Mouse (Mus musculus) forebrain, embryonic 13.5 days (tissue): ENCODE results near the gene St3gal5. TPM values are rescaled to one million over a fixed set of nuclear protein-coding genes. Genes with fewer than 3 reads are reported as not detected.
"Not testable (repeated sequence)": the region's sequence is repeated elsewhere in the genome, so short reads cannot be mapped to it uniquely, and the experiment has no call there.

Source experiments
- ATAC-seq: fragments of 200-750 bp; cut with Nextera tagmentation; 2 replicates; pipeline ENCODE4 v1.8.0; 2017
- H3K27ac ChIP-seq: fragments of 300-500 bp; sonication (generic); 2 replicates; pipeline ENCODE4 v1.5.1; 2015; ENCODE audit warnings: inconsistent platforms, mild to moderate bottlenecking, moderate library complexity
- H3K27me3 ChIP-seq: fragments of 300-500 bp; sonication (generic); 2 replicates; pipeline ENCODE4 v1.6.1; 2015; ENCODE audit warnings: mild to moderate bottlenecking, inconsistent platforms
- H3K36me3 ChIP-seq: fragments of 300-500 bp; sonication (generic); 2 replicates; pipeline ENCODE4 v1.6.1; 2015; ENCODE audit warnings: mild to moderate bottlenecking, inconsistent platforms; ENCODE audit not compliant: poor library complexity, severe bottlenecking
- H3K4me1 ChIP-seq: fragments of 300-500 bp; sonication (generic); 2 replicates; pipeline ENCODE4 v1.6.1; 2015; ENCODE audit warnings: inconsistent platforms
- H3K4me2 ChIP-seq: fragments of 300-500 bp; sonication (generic); 2 replicates; pipeline ENCODE4 v1.6.1; 2015; ENCODE audit warnings: inconsistent platforms, mild to moderate bottlenecking, moderate library complexity
- H3K4me3 ChIP-seq: fragments of 300-500 bp; sonication (generic); 2 replicates; pipeline ENCODE4 v1.5.1; 2015; ENCODE audit warnings: mild to moderate bottlenecking, inconsistent platforms
- H3K9ac ChIP-seq: fragments of 300-500 bp; sonication (generic); 2 replicates; pipeline ENCODE4 v1.6.1; 2015; ENCODE audit warnings: mild to moderate bottlenecking, inconsistent platforms
- H3K9me3 ChIP-seq: fragments of 300-500 bp; sonication (generic); replicated peaks from 2 replicates; pipeline ENCODE4 v1.6.1; 2016; ENCODE audit warnings: inconsistent platforms
- WGBS: fragments of 180-500 bp; shearing (Covaris S2); methylation state at CpG from one replicate; pipeline ENCODE4 v1.1.7; 2015; 5-methylcytosine and 5-hydroxymethylcytosine counted together
- polyA plus RNA-seq: library from polyadenylated mRNA; unstranded; fragments of >200 nt; fragmentation: Nextera tagmentation; extraction: Ambion mirVana; gene quantifications from 2 replicates; pipeline ENCODE4 v1.2.1, GENCODE M21; 2015

The St3gal5 gene
- polyA plus RNA-seq, 1 experiment from 2014 or later, result 36.4 TPM

DNA sequence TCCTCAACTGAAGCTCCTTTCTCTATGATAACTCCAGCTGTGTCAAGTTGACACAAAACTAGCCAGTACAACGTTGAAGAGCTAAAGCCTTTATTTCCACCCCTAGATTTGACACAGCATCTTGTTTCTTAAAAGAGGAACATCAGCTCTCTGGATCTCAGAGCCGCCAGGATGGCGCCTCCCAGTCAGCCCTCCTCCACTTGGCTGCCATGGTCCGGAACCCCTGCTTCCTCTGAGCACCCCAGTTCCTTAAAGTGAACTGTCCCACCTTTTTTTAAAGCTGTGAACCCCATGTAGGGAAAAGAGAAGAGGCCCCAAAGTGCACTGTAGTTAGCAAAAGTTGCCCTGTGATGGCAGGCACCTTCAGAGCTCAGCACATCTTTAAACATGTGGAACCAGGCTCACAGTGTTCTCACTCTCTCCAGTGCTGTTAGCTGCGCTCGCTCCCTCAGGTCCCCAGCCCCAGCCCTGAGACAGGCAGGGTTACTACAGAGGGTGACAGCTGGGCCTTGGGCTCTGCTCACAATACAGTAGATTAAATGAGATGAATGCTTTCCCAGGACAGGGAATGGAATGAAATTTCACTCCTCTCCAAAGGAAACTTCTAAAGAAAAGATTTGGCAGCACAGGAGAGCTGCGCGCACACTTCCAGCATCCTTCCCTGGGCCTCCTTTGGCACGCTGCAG is 42.3 kb downstream of the St3gal5 start:
- no peak overlapping the region for H3K9ac ChIP-seq
- WGBS, result 85% methylated on average over 9 of the region's 9 CpGs

DNA sequence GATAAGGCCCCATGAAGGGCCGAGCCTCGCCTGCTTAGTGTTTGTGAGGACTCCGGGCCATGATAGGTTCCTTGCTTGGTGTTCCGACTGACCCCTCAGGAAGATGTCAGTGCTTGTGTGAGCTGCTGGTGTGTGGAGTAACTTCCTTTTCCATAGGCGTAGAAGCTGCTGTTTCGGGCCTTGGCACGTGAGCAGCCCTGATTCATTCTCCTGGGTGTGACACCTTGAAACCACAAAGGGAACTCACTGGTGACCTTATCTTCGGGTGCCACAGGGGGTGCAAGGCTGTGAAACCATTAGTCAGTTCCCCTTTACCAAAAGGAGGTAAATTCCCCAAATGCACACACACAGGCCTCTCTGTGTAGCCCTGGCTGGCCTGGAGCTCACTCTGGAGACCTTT is 43.0 kb downstream of the St3gal5 start:
- WGBS, result 86% methylated on average over 8 of the region's 8 CpGs

More for the DNA sequence above, 42.3 kb downstream of the St3gal5 start:
- no peak overlapping the region for H3K27ac ChIP-seq
- H3K4me2 ChIP-seq, result no peak overlapping the region
- peaks cover 25% of the 10 kb centered on the region for H3K36me3 ChIP-seq
- H3K4me1 ChIP-seq, result no peaks in the 10 kb centered on the region
- no peaks in the 10 kb centered on the region for H3K27me3 ChIP-seq
- H3K4me3 ChIP-seq, result no peak overlapping the region
- ATAC-seq, result no peak
- H3K9me3 ChIP-seq, result no peaks in the 10 kb centered on the region

DNA sequence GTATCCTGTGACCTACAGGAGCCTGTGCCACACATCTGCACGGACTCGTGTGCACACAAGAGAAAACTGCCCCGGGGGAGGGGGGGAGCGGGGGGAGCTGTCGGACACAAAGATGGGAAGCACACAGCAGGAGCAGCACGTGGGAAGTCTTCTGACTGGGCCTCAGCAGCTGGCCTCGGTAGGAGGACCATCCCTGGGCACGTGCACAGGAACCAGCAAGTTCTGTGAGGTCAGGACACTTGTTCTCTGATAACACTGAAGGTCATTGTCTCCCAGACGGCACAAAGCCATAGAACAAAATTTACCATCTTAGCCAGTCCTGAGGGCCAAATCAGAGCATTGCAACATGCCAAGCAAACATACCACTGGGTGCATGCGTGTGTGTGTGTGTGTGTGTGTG is 43.8 kb downstream of the St3gal5 start:
- Histone ChIP-seq H3K9ac (no peak overlapping the region), H3K27ac (no peak overlapping the region), H3K9me3 (no peaks in the 10 kb centered on the region), H3K36me3 (peaks cover 12% of the 10 kb centered on the region), H3K4me2 (no peak overlapping the region), H3K4me1 (no peaks in the 10 kb centered on the region), H3K27me3 (no peaks in the 10 kb centered on the region), H3K4me3 (no peak overlapping the region)
- no peak for ATAC-seq
- 78% methylated on average over 10 of the region's 10 CpGs for WGBS

More for the DNA sequence above, 43.0 kb downstream of the St3gal5 start:
- Histone ChIP-seq H3K27ac (no peak overlapping the region), H3K4me3 (no peak overlapping the region), H3K27me3 (no peaks in the 10 kb centered on the region), H3K36me3 (peaks cover 18% of the 10 kb centered on the region), H3K4me2 (no peak overlapping the region), H3K9me3 (no peaks in the 10 kb centered on the region), H3K9ac (no peak overlapping the region), H3K4me1 (no peaks in the 10 kb centered on the region)
- no peak for ATAC-seq

DNA sequence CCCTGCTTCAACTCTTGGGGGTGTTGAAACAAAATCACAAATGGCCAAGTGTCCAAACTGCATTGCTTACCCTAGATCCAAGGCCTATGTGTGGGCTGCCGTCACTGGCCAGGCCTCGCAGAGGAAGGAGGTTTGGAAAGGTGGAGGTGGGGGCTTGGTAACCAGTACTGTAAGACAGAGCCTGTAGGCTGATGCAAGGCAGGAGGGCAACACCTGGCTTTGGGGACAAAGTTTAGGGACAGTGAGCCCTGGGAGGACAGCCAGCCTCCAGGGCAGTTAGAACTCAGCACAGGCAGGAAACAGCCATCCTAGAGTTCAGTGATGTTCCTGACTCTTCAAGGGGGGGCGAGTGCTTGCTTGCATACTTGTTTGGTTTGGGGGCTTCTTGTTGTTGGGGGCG is 45.2 kb downstream of the St3gal5 start:
- Histone ChIP-seq H3K27me3 (no peaks in the 10 kb centered on the region), H3K4me3 (no peak overlapping the region), H3K9ac (no peak overlapping the region), H3K4me2 (no peak overlapping the region), H3K4me1 (no peaks in the 10 kb centered on the region), H3K9me3 (no peaks in the 10 kb centered on the region), H3K27ac (no peak overlapping the region), H3K36me3 (peaks cover 22% of the 10 kb centered on the region)
- ATAC-seq, result no peak
- WGBS, result 95% methylated on average over 4 of the region's 4 CpGs

DNA sequence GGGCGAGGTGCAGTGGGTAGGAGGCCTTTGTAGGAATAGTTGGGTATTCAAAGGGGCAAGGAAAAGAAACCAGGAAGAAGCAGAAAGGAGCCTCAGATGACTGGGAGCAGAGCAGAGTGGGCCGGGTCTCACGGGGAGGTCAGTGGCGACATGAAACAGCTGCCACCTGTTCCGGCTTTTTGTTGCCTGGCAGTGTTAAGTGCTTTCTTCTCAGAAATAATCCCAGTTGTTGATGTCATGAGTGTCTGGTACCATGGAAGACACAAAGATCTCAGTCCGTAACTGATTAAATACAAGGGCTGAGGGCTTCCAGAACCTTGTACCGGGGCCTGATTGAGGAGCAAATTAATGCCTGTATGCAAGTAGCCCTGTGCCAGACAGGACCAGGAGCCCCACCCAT is 47.0 kb downstream of the St3gal5 start:
- Histone ChIP-seq H3K27ac (no peak overlapping the region), H3K36me3 (peaks cover 36% of the 10 kb centered on the region), H3K4me1 (no peaks in the 10 kb centered on the region), H3K27me3 (no peaks in the 10 kb centered on the region), H3K4me2 (no peak overlapping the region), H3K4me3 (no peak overlapping the region), H3K9me3 (no peaks in the 10 kb centered on the region), H3K9ac (no peak overlapping the region)
- WGBS, result 77% methylated on average over 7 of the region's 7 CpGs
- no peak for ATAC-seq

DNA sequence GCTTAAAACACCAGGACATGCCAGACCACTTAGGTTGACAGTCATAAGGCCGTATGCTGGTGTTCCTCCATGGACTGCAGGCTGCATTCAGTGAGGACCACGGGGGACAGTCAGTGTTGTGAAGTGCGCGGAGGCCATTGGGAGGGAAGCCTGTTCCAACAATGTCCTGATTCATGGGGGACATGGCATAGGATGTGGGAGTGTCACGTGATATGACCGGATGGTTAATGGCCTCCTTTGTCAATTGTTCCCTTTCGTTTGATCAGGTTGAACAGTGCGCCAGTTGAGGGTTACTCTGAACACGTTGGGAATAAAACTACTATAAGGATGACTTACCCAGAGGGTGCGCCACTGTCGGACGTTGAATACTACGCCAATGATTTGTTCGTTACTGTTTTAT is 49.4 kb downstream of the St3gal5 start:
- WGBS, result 91% methylated on average over 14 of the region's 14 CpGs
- H3K4me1 ChIP-seq, result no peaks in the 10 kb centered on the region
- no peak for ATAC-seq
- H3K36me3 ChIP-seq, result peaks cover 54% of the 10 kb centered on the region
- H3K27ac ChIP-seq, result no peak overlapping the region
- H3K27me3 ChIP-seq, result no peaks in the 10 kb centered on the region
- H3K9me3 ChIP-seq, result peaks cover 6% of the 10 kb centered on the region
- no peak overlapping the region for H3K4me3 ChIP-seq
- no peak overlapping the region for H3K4me2 ChIP-seq
- H3K9ac ChIP-seq, result no peak overlapping the region

DNA sequence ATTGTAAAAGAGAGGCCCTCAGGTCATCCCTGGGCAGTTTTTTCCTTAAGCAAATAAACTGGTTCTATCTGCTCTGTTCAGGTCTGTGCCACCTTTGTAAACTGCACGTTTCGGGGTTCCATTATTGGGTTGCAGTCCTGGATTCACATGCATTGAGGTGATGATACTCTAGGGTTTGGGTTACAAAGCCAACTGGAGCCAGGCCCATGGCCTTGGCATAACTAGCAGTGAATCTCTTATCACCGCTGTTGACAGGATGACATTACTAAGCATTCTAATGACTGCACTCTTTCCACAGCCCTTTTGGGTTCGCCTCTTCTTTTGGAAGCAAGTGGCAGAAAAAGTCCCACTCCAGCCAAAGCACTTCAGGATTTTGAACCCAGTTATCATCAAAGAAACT is 51.3 kb downstream of the St3gal5 start:
- Histone ChIP-seq H3K4me2 (no peak overlapping the region), H3K4me3 (no peak overlapping the region), H3K4me1 (no peaks in the 10 kb centered on the region), H3K27me3 (no peaks in the 10 kb centered on the region), H3K9me3 (peaks cover 6% of the 10 kb centered on the region), H3K9ac (no peak overlapping the region), H3K36me3 (peaks cover 52% of the 10 kb centered on the region), H3K27ac (no peak overlapping the region)
- 96% methylated on average over 4 of the region's 4 CpGs for WGBS
- no peak for ATAC-seq

DNA sequence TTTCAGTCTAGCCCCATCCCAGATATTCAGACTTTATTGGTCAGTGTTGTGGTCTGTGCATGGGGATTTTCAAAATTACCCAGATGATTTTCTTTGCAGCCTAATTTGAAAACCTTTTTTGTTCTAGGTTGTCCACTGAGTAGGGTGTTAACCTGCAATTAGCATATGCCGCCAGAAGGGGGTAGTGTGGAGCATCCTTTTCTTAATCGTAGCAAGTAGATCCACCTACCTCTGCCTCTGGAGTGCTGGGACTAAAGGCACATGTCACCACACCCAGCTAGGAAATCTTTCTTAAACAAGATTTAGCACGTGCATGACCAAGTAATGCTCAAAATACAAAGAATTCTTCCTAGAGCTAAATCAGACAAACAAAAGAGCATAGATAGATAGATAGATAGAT is 52.4 kb downstream of the St3gal5 start:
- Histone ChIP-seq H3K4me2 (no peak overlapping the region), H3K27me3 (no peaks in the 10 kb centered on the region), H3K4me3 (no peak overlapping the region), H3K9ac (no peak overlapping the region), H3K27ac (no peak overlapping the region), H3K9me3 (peaks cover 6% of the 10 kb centered on the region), H3K4me1 (no peaks in the 10 kb centered on the region), H3K36me3 (peaks cover 55% of the 10 kb centered on the region)
- ATAC-seq, result no peak
- 89% methylated on average over 3 of the region's 3 CpGs for WGBS

DNA sequence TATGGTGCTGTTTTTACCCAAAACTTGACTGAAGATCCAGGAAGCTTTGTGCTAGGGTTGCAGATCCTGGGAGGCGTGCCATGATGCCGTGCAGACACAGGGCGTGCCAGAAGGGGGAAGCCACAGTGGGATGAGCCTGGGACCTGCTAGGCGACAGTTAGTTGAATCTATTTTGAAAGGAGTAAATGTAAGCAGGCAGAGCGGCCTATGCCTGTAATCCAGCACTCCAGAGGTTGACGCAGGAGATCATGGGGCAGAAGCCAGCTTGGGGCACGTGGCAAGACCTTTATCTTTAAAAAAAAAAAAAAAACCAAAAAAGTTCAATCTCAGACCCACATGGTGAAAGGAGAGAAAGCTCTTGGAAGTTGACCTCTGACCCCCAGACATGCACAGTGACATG is 55.3 kb downstream of the St3gal5 start:
- no peak overlapping the region for H3K27ac ChIP-seq
- 93% methylated on average over 7 of the region's 7 CpGs for WGBS
- no peak for ATAC-seq

DNA sequence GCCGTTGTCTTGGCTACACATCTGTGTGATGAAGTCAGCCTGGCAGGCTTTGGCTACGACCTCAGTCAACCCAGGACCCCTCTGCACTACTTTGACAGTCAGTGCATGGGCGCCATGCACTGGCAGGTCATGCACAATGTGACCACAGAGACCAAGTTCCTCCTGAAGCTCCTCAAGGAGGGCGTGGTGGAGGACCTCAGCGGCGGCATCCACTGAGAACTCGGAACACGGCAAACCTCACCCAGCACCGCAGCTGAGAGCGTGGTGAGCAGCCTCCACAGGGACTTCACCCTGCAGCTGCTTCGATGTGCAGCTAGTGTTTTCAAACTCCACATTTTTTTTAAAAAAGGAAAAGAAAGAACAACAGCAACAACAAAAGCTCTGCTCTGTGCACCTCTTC is 56.1 kb downstream of the St3gal5 start:
- Histone ChIP-seq H3K27me3 (no peaks in the 10 kb centered on the region), H3K36me3 (peaks cover 44% of the 10 kb centered on the region), H3K27ac (no peak overlapping the region), H3K9ac (no peak overlapping the region), H3K9me3 (peaks cover 6% of the 10 kb centered on the region), H3K4me2 (no peak overlapping the region), H3K4me3 (no peak overlapping the region), H3K4me1 (no peaks in the 10 kb centered on the region)
- WGBS, result 87% methylated on average over 11 of the region's 11 CpGs
- ATAC-seq, result no peak

More for the DNA sequence above, 55.3 kb downstream of the St3gal5 start:
- H3K27me3 ChIP-seq, result no peaks in the 10 kb centered on the region
- no peaks in the 10 kb centered on the region for H3K4me1 ChIP-seq
- no peak overlapping the region for H3K9ac ChIP-seq
- H3K4me2 ChIP-seq, result no peak overlapping the region
- H3K36me3 ChIP-seq, result peaks cover 47% of the 10 kb centered on the region
- H3K4me3 ChIP-seq, result no peak overlapping the region
- peaks cover 6% of the 10 kb centered on the region for H3K9me3 ChIP-seq

DNA sequence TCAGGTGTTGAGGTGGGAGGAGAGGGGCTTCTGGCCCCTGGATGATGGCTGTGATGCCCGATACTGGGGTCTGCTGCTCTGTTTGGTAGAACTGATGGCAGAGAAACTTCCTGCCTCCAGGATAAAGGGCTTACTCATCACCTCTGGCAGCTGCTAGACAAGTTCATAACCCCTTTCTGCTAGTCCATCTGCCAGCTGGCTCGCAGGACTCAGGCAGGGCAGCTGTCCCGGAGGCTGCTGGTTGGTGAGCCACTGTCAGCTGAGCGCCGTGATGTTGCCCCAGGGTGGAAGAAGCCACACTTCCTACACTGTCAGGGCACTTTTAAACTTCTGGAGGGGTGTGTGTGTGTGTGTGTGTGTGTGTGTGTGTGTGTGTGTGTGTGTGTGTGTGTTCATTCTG is 56.6 kb downstream of the St3gal5 start:
- not testable (repeated sequence) for H3K4me3 ChIP-seq, H3K27ac ChIP-seq, H3K4me2 ChIP-seq, ATAC-seq, H3K4me1 ChIP-seq, H3K9ac ChIP-seq, H3K27me3 ChIP-seq, H3K9me3 ChIP-seq
- peaks cover 39% of the 10 kb centered on the region for H3K36me3 ChIP-seq
- WGBS, result 75% methylated on average over 5 of the region's 5 CpGs

DNA sequence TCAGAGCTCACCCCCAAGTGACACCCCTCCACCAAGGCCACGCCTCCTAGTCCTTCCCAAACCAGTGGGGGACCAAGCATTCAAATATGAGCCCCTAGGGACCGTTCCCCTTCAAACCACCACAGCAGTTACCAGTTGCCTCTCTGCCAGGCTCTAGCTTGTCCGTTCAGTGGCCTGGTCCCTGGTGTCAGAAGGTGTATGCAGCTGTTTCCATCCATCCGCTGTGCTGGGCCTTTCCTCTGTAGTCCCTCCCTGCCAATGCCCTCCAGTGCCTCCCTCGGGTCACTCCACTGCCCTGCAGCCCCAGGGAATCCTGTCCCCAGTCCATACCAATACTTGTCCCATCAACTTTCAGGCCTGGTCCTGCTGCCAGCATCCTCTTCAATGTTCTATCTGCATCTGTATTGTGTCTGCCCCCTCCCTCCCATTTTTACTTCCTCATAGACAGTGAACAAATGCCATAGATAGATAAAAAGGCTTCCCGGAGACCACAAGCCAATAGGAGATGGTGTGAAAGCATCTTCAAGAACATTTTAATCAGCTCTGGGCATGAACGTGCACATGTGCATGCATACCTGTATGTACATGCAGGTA is 57.6 kb downstream of the St3gal5 start:
- peaks cover 1% of the 10 kb centered on the region for H3K9me3 ChIP-seq
- H3K4me1 ChIP-seq, result no peaks in the 10 kb centered on the region
- H3K9ac ChIP-seq, result no peak overlapping the region
- no peak overlapping the region for H3K27ac ChIP-seq
- peaks cover 28% of the 10 kb centered on the region for H3K36me3 ChIP-seq
- no peak overlapping the region for H3K4me3 ChIP-seq
- no peak overlapping the region for H3K4me2 ChIP-seq
- ATAC-seq, result no peak
- 90% methylated on average over 7 of the region's 7 CpGs for WGBS
- H3K27me3 ChIP-seq, result no peaks in the 10 kb centered on the region

DNA sequence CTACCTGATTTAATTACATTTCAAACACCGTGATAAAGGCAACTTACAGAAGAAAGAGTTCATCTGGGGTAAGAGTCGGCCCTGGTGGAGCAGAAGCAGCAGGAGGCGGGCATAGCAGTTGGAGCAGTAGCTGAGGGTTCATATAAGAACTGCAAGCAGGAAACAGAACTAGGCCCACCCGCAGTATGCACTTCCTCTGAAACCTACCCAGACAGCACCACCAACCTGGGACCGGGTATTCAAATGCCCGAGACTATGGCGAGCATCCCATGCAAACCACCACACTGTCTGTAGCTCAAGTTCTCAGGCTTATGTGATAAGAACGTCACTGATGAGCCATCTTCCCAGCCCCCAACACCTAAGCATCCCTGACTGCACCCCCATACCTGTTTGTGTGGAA is 58.3 kb downstream of the St3gal5 start:
- H3K4me3 ChIP-seq, result no peak overlapping the region
- WGBS, result 92% methylated on average over 8 of the region's 8 CpGs
- no peak overlapping the region for H3K27ac ChIP-seq
- H3K4me2 ChIP-seq, result no peak overlapping the region
- peaks cover 24% of the 10 kb centered on the region for H3K36me3 ChIP-seq
- ATAC-seq, result no peak
- H3K27me3 ChIP-seq, result no peaks in the 10 kb centered on the region
- no peaks in the 10 kb centered on the region for H3K9me3 ChIP-seq
- no peak overlapping the region for H3K9ac ChIP-seq
- no peaks in the 10 kb centered on the region for H3K4me1 ChIP-seq
